Mouse (Mus musculus) heart, adult 2 months (tissue): Measurements from ENCODE around the gene Pim1.

Experiments used
- CTCF ChIP-seq: fragments of 200-600 bp; IDR thresholded peaks from 2 replicates; pipeline ENCODE4 v1.8.1; 2022; ENCODE audit warnings: antibody characterized with exemption, mild to moderate bottlenecking, moderate library complexity
- EP300 ChIP-seq: fragments of 200-500 bp; IDR thresholded peaks from 2 replicates; pipeline ENCODE4 v1.6.1; 2011; ENCODE audit warnings: low read depth, low read length, control low read depth; ENCODE audit not compliant: insufficient read depth
- POLR2A ChIP-seq: fragments of 200-500 bp; IDR thresholded peaks from 2 replicates; pipeline ENCODE4 v1.6.1; 2011; ENCODE audit warnings: mild to moderate bottlenecking, low read depth, low read length, control low read depth; ENCODE audit not compliant: insufficient read depth

DNA sequence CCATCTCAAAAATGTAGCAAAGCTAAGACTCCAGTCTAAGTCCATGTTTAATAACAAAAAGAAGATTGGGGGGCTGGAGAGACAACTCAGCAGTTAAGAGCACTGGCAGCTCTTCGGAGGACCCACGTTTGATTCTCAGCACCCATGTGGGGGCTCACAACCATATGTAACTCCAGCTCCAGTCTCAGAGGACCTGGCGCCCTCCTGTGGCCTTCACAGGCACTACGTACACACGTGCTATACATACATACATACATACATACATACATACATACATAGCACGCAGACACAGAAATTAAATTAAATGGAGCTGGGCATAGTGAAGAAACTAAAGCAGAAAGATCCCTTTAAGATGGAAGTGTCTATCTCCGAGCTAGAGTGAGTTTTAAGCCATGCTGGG, 7.9 kb upstream of the Pim1 start:
- TF ChIP-seq CTCF (no peak), POLR2A (no peak), EP300 (no peak)
